Mouse (Mus musculus) kidney, adult 2 months (tissue): ENCODE measurements around the gene Ssh3. TPM values are rescaled to one million over a fixed set of nuclear protein-coding genes. Genes with fewer than 3 reads are reported as not detected.
A peak's percentile ranks its signal among the peaks of the same experiment; 100 is the strongest.

ENCODE experiments used
- DNase-seq: peaks from one replicate; pipeline ENCODE4 v3.0.0; 2021
- H3K27ac ChIP-seq: fragments of 200-500 bp; 2 replicates; pipeline ENCODE4 v1.5.1; 2012; ENCODE audit warnings: low read depth, low read length, control low read depth, inconsistent platforms; ENCODE audit not compliant: insufficient read depth
- H3K27me3 ChIP-seq: fragments of 200-500 bp; replicated peaks from 2 replicates; pipeline ENCODE4 v1.6.1; 2012; ENCODE audit warnings: mild to moderate bottlenecking, moderate library complexity, low read length, inconsistent platforms; ENCODE audit not compliant: control insufficient read depth, insufficient read depth
- H3K36me3 ChIP-seq: fragments of 200-500 bp; 2 replicates; pipeline ENCODE4 v1.6.1; 2012; ENCODE audit warnings: mild to moderate bottlenecking, moderate library complexity, low read length, inconsistent platforms; ENCODE audit not compliant: control insufficient read depth, insufficient read depth
- H3K4me1 ChIP-seq: fragments of 200-500 bp; 2 replicates; pipeline ENCODE4 v1.6.1; 2011; ENCODE audit warnings: low read length; ENCODE audit not compliant: control insufficient read depth, insufficient read depth
- H3K4me3 ChIP-seq: fragments of 200-500 bp; 2 replicates; pipeline ENCODE4 v1.5.1; 2011; ENCODE audit warnings: mild to moderate bottlenecking, low read depth, low read length, control low read depth; ENCODE audit not compliant: insufficient read depth
- CTCF ChIP-seq: fragments of 200-500 bp; conservative IDR thresholded peaks from 2 replicates; pipeline ENCODE4 v1.5.1; 2011; ENCODE audit warnings: low read depth, mild to moderate bottlenecking, control low read depth, low read length, moderate library complexity, mixed read lengths; ENCODE audit not compliant: insufficient read depth, insufficient read length
- POLR2A ChIP-seq: fragments of 200-500 bp; IDR thresholded peaks from one replicate; pipeline ENCODE4 v1.6.1; 2011; ENCODE audit warnings: low read depth, low read length, control low read depth
- WGBS: fragments of 180-500 bp; shearing (Covaris S2); methylation state at CpG from one replicate; pipeline ENCODE4 v1.1.7; 2018; 5-methylcytosine and 5-hydroxymethylcytosine counted together
- polyA plus RNA-seq: library from polyadenylated mRNA; depleted of rRNA; stranded (reverse); fragments of >200 nt; gene quantifications from 2 replicates; pipeline ENCODE4 v1.2.3, GENCODE M21; 2012

The Ssh3 gene
- polyA plus RNA-seq, 1 experiment = 39.0 TPM

DNA sequence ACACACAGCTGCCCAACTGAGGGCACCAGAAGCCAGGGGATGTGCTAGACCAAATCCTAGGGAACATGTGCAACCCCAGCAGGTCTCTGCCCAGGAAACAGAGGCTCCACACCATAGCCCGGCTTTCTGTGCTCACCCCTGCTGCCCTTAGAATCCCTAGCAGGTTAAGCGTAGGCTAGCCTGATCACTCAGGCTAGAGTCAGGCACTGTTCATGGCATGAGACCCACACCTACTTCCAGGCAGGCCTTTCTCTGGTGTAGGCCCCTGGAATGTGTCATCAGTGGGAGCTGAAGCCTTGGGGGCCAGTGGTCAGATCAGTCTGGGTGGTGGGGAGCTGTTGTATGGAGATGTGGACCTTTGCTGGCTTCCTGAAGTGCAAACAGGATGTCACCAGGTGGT lies 27.6 kb upstream of the Ssh3 start:
- Histone ChIP-seq H3K27me3 (no peaks in the 10 kb centered on the region), H3K4me1 (peaks cover 22% of the 10 kb centered on the region), H3K36me3 (no peaks in the 10 kb centered on the region), H3K4me3 (no peak overlapping the region), H3K27ac (no peak overlapping the region)
- no peak for DNase-seq
- TF ChIP-seq CTCF (no peak), POLR2A (no peak)
- 83% methylated on average over 2 of the region's 2 CpGs for WGBS

- Histone ChIP-seq H3K4me3 (no peak overlapping the region), H3K27ac (no peak overlapping the region), H3K27me3 (no peaks in the 10 kb centered on the region), H3K36me3 (no peaks in the 10 kb centered on the region; the same call in 1 of the 2 replicates), H3K4me1 (peaks cover 14% of the 10 kb centered on the region)
- no peak for TF ChIP-seq CTCF
- no peak for DNase-seq
- WGBS = 85% methylated on average over 4 of the region's 4 CpGs
These were observed 26.4 kb upstream of the Ssh3 start for GRCm38 (mm10) chr19:4295391-4295790.

- Histone ChIP-seq H3K27me3 (no peaks in the 10 kb centered on the region), H3K4me3 (no peak overlapping the region), H3K27ac (peak overlapping the region; percentile 62), H3K36me3 (no peaks in the 10 kb centered on the region; the same call in 1 of the 2 replicates), H3K4me1 (peaks cover 5% of the 10 kb centered on the region; the same call in 1 of the 2 replicates)
- DNase-seq = peak; percentile 88
- TF ChIP-seq CTCF (no peak), POLR2A (no peak)
- WGBS = 44% methylated on average over 14 of the region's 14 CpGs
These were observed 25.6 kb upstream of the Ssh3 start for GRCm38 (mm10) chr19:4294381-4295097.

DNA sequence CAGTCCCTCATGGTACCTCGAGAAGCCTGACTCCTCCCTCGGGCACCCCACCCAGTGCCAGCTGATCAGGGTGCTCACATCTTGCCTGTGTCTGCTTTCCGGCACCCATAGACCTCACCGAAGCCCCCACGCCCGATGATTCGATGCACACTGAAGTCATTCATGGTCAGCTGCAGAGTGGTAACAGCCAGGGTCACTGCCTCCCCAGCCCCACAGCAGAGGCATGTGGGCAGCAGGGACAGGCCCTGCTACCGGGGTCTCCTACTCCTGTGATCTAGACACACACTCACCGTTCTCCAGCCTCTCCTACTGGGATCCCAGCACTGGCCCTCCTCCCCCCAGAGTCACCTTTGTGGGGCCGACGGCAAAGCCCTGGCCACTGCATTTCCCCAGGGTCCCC lies 22.2 kb upstream of the Ssh3 start:
- no peaks in the 10 kb centered on the region; the same call in 1 of the 2 replicates for H3K36me3 ChIP-seq
- DNase-seq = no peak
- H3K4me3 ChIP-seq = no peak overlapping the region
- no peak overlapping the region for H3K27ac ChIP-seq
- no peaks in the 10 kb centered on the region for H3K27me3 ChIP-seq
- WGBS = 94% methylated on average over 11 of the region's 11 CpGs
- no peaks in the 10 kb centered on the region for H3K4me1 ChIP-seq
- TF ChIP-seq POLR2A (no peak), CTCF (no peak)

- Histone ChIP-seq H3K27me3 (no peaks in the 10 kb centered on the region), H3K4me3 (no peak overlapping the region), H3K36me3 (no peaks in the 10 kb centered on the region; the same call in 1 of the 2 replicates), H3K4me1 (no peaks in the 10 kb centered on the region), H3K27ac (no peak overlapping the region)
- TF ChIP-seq CTCF = no peak
- no peak for TF ChIP-seq POLR2A
- WGBS = 82% methylated on average over 15 of the region's 15 CpGs
- DNase-seq = no peak
These were observed 21.8 kb upstream of the Ssh3 start for GRCm38 (mm10) chr19:4290749-4291148.

DNA sequence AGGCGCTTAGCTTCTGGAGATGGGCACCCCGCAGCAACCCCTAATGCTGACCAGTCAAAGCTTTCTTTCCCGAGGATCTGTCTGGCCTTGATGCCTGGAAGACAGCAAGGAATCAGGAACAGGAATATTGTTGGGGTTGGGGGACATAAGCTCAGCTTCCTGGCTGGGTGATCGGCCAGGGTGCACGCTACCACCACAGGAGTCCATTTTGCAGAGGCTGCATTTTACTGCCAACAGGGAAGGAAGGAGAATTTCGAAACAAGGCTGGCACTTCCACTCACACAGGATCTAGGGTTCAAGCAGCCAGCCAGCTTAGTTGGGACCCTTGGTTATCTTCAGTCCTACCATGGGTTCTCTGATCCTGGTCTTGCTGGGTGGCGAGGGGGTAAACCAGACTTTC lies 14.7 kb upstream of the Ssh3 start:
- H3K4me3 ChIP-seq = no peak overlapping the region
- TF ChIP-seq CTCF (no peak), POLR2A (no peak)
- no peaks in the 10 kb centered on the region for H3K4me1 ChIP-seq
- H3K27ac ChIP-seq = no peak overlapping the region
- no peak for DNase-seq
- WGBS = 39% methylated on average over 7 of the region's 7 CpGs
- no peaks in the 10 kb centered on the region for H3K27me3 ChIP-seq
- no peaks in the 10 kb centered on the region for H3K36me3 ChIP-seq

DNA sequence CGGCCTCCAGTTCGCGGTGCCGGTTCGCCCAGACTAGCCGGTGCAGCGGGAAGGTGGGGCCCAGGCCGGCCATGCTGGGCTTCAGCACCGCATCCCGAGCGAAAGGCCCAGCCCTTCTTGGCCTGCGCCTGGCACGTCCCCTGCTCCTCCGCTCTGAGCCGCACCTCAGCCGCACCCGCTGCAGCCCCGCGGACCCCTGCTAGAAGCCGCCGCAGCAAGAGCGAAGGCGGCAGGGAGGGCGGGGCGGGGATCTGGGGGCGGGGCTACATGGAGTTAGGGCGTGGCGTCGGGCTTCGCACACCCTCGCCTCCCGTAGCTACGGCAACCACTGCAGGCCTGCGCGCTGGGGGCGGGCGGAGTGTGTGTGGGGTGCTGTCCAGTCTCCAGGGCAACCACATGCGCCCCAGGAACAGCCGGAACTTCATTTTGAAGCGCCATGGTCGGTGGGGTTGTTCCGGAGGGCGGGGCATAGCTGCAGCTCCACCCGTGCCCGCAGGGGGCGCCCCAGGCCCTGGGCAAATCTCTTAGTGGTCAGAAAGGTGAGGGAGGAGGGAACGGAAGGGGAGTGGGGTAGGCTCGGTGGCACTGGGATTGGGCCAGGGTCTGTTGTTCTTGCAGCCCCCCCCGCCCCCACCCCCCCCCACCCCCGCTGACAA lies 14.0 kb upstream of the Ssh3 start, which contains the start of gene Ankrd13d:
Ankrd13d (minus strand) TSS at position 240 of the 656 bp plus-strand sequence.
- no peaks in the 10 kb centered on the region for H3K4me1 ChIP-seq
- H3K36me3 ChIP-seq = no peaks in the 10 kb centered on the region
- under 1% methylated on average over 48 of the region's 50 CpGs for WGBS
- H3K4me3 ChIP-seq = peak within 1 kb of the TSS; percentile 84
- no peaks in the 10 kb centered on the region for H3K27me3 ChIP-seq
- peak; percentile 85 for DNase-seq
- H3K27ac ChIP-seq = no peak within 1 kb of the TSS
- TF ChIP-seq CTCF (peak; percentile 64), POLR2A (no peak)
